Mouse (Mus musculus) hindlimb bud, embryonic 11.5 days (tissue): ENCODE results near the gene Grik3.
"Not testable (repeated sequence)": the region's sequence is repeated elsewhere in the genome, so short reads cannot be mapped to it uniquely, and the experiment has no call there.

Experiments
- DNase-seq: peaks from one replicate; pipeline ENCODE4 v3.0.0-alpha.2; 2012; ENCODE audit warnings: low read depth, low spot score; ENCODE audit errors: extremely low spot score

The Grik3 gene

GRCm38 (mm10) chr4:125584676-125585075 lies 94.2 kb downstream of the Grik3 start:
- DNase-seq, result no peak

- DNase-seq, result no peak
Measured at GRCm38 (mm10) chr4:125587577-125587976, 97.1 kb downstream of the Grik3 start.

- DNase-seq, result peak; percentile 42
Measured at GRCm38 (mm10) chr4:125590241-125590919, 99.9 kb downstream of the Grik3 start.

- no peak for DNase-seq
Measured at GRCm38 (mm10) chr4:125592663-125593062, 102.2 kb downstream of the Grik3 start.

GRCm38 (mm10) chr4:125595011-125595410 lies 104.5 kb downstream of the Grik3 start:
- no peak for DNase-seq

GRCm38 (mm10) chr4:125598677-125599076 lies 108.2 kb downstream of the Grik3 start:
- no peak for DNase-seq

- no peak for DNase-seq
Measured at GRCm38 (mm10) chr4:125599510-125600005, 109.1 kb downstream of the Grik3 start.

GRCm38 (mm10) chr4:125600642-125601041 lies 110.1 kb downstream of the Grik3 start:
- no peak for DNase-seq

- DNase-seq, result no peak
Measured at GRCm38 (mm10) chr4:125601301-125601700, 110.8 kb downstream of the Grik3 start.

GRCm38 (mm10) chr4:125604494-125604893 lies 114.0 kb downstream of the Grik3 start:
- no peak for DNase-seq

- no peak for DNase-seq
Measured at GRCm38 (mm10) chr4:125606147-125606546, 115.6 kb downstream of the Grik3 start.

- no peak for DNase-seq
Measured at GRCm38 (mm10) chr4:125607397-125608042, 117.0 kb downstream of the Grik3 start.

GRCm38 (mm10) chr4:125608896-125609295 lies 118.4 kb downstream of the Grik3 start:
- not testable (repeated sequence) for DNase-seq

- DNase-seq, result no peak
Measured at GRCm38 (mm10) chr4:125609320-125610306, 119.1 kb downstream of the Grik3 start.

- no peak for DNase-seq
Measured at GRCm38 (mm10) chr4:125617851-125618250, 127.4 kb downstream of the Grik3 start.

GRCm38 (mm10) chr4:125618524-125619320 lies 128.2 kb downstream of the Grik3 start:
- no peak for DNase-seq

- DNase-seq, result no peak
Measured at GRCm38 (mm10) chr4:125624885-125625678, 134.6 kb downstream of the Grik3 start.

GRCm38 (mm10) chr4:125629544-125629943 lies 139.0 kb downstream of the Grik3 start:
- DNase-seq, result no peak

- no peak for DNase-seq
Measured at GRCm38 (mm10) chr4:125635037-125635436, 144.5 kb downstream of the Grik3 start.
